Mouse (Mus musculus) spleen, adult 2 months (tissue): ENCODE measurements around the gene Ankrd13a.

Experiments
- CTCF ChIP-seq: fragments of 200-500 bp; IDR thresholded peaks from 2 replicates; pipeline ENCODE4 v1.5.1; 2011; ENCODE audit warnings: mild to moderate bottlenecking, inconsistent platforms; ENCODE audit not compliant: insufficient read depth, insufficient read length, insufficient replicate concordance; ENCODE audit errors: extremely low read depth
- POLR2A ChIP-seq: fragments of 200-500 bp; IDR thresholded peaks from 2 replicates; pipeline ENCODE4 v1.6.1; 2011; ENCODE audit warnings: low read depth, low read length, inconsistent platforms

GRCm38 (mm10) chr5:114807468-114807867, 33.0 kb downstream of the Ankrd13a start:
- TF ChIP-seq CTCF = no peak
- TF ChIP-seq POLR2A = no peak
